Mouse (Mus musculus): ENCODE data around the gene Myo18a.
A peak's percentile ranks its signal among the peaks of the same experiment; 100 is the strongest.

Myo18a gene

GRCm38 (mm10) chr11:77840523-77841245 is 77.6 kb downstream of the Myo18a start:
- no peak for DNase-seq

- DNase-seq, result no peak
Measured at GRCm38 (mm10) chr11:77843068-77843905, 80.2 kb downstream of the Myo18a start.

GRCm38 (mm10) chr11:77843906-77844200 is 80.8 kb downstream of the Myo18a start:
- peak in 1 of 2 experiments; percentile 29 for DNase-seq

- peak; percentile 78 to 80 for DNase-seq
Measured at GRCm38 (mm10) chr11:77847599-77848128, 84.6 kb downstream of the Myo18a start.

GRCm38 (mm10) chr11:77848131-77848530 is 85.1 kb downstream of the Myo18a start:
- DNase-seq, result no peak

GRCm38 (mm10) chr11:77849151-77849550 is 86.1 kb downstream of the Myo18a start:
- no peak for DNase-seq

- DNase-seq, result no peak
Measured at GRCm38 (mm10) chr11:77850401-77851244, 87.6 kb downstream of the Myo18a start.

- no peak for DNase-seq
Measured at GRCm38 (mm10) chr11:77851483-77852010, 88.5 kb downstream of the Myo18a start.

GRCm38 (mm10) chr11:77852195-77852594 is 89.1 kb downstream of the Myo18a start:
- no peak for DNase-seq

- DNase-seq, result no peak
Measured at GRCm38 (mm10) chr11:77852941-77853668, 90.1 kb downstream of the Myo18a start.

GRCm38 (mm10) chr11:77854641-77855040 is 91.6 kb downstream of the Myo18a start:
- no peak for DNase-seq

GRCm38 (mm10) chr11:77855396-77855795 is 92.3 kb downstream of the Myo18a start:
- DNase-seq, result no peak

- no peak for DNase-seq
Measured at GRCm38 (mm10) chr11:77857089-77857488, 94.0 kb downstream of the Myo18a start.

- no peak for DNase-seq
Measured at GRCm38 (mm10) chr11:77858589-77858988, 95.5 kb downstream of the Myo18a start.

- no peak for DNase-seq
Measured at GRCm38 (mm10) chr11:77860947-77861346, 97.9 kb downstream of the Myo18a start.

GRCm38 (mm10) chr11:77862887-77863286 is 99.8 kb downstream of the Myo18a start:
- DNase-seq, result peak in 1 of 2 experiments; percentile 30

- no peak for DNase-seq
Measured at GRCm38 (mm10) chr11:77864771-77865170, 101.7 kb downstream of the Myo18a start.

GRCm38 (mm10) chr11:77867419-77868083 is 104.5 kb downstream of the Myo18a start:
- DNase-seq, result no peak

GRCm38 (mm10) chr11:77871436-77871835 is 108.4 kb downstream of the Myo18a start:
- DNase-seq, result peak in 1 of 2 experiments; percentile 31

- no peak for DNase-seq
Measured at GRCm38 (mm10) chr11:77872236-77872635, 109.2 kb downstream of the Myo18a start.

GRCm38 (mm10) chr11:77872685-77873084 is 109.6 kb downstream of the Myo18a start:
- DNase-seq, result no peak
